Mouse (Mus musculus) megakaryocyte, embryonic 14.5 days (primary cell): ENCODE data around the gene Cyp2t4. TPM values are rescaled to one million over a fixed set of nuclear protein-coding genes. Genes with fewer than 3 reads are reported as not detected.

Source experiments
- H3K27me3 ChIP-seq: replicated peaks from 2 replicates; pipeline ENCODE3; 2012; ENCODE audit warnings: inconsistent platforms
- H3K36me3 ChIP-seq: replicated peaks from 2 replicates; pipeline ENCODE3; 2012; ENCODE audit warnings: low read length, inconsistent platforms, mixed read lengths
- H3K4me1 ChIP-seq: 2 replicates; pipeline ENCODE4 v1.6.1; 2012; ENCODE audit warnings: inconsistent platforms
- H3K4me3 ChIP-seq: replicated peaks from 2 replicates; pipeline ENCODE3; 2012; ENCODE audit warnings: moderate library complexity, mild to moderate bottlenecking, inconsistent platforms
- H3K9me3 ChIP-seq: 2 replicates; pipeline ENCODE4 v1.6.1; 2012; ENCODE audit warnings: inconsistent platforms
- FLI1 ChIP-seq: IDR thresholded peaks from 2 replicates; pipeline ENCODE4 v1.6.1; 2012; ENCODE audit warnings: low read length, inconsistent platforms, mixed read lengths
- GATA1 ChIP-seq: IDR thresholded peaks from 3 replicates; pipeline ENCODE4 v1.6.1; 2012; ENCODE audit warnings: mixed read lengths, low read length, inconsistent platforms, borderline replicate concordance
- polyA plus RNA-seq: library from polyadenylated mRNA; stranded (reverse); fragments of >175 nt; gene quantifications from 2 replicates; pipeline ENCODE4 v1.2.3, GENCODE M21; 2012; ENCODE audit warnings: low replicate concordance; ENCODE audit not compliant: insufficient read depth

The Cyp2t4 gene
- polyA plus RNA-seq: not detected in 2 replicates

DNA sequence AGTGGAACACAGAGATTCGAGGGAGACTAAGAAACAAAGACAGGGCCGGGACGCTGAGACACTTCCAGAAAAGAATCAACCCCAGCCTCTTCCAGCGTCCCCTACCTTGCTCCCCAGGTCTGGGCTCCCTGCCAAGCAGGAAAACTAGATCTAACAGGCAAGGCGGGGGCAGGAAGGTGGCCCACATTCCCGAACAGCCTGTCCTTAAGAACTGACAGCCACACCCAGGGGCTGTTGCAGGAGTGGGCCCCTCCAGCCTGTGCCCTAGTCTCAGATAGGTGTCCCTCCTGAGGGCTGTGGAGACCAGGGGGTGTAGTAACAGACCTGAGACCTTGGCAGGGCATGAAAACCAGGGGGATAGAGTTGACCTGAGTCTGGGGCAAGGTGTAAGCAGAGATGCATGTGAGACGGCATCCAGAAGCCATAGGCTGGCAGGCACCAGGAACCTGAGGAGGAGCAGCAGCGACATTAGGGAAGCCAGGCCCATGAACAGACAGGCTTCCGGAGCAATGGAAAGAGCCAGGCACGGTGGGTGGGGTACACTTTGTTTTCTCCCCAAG is at the start of gene Cyp2t4:
Gene Cyp2t4, plus strand, starts transcription at position 510 of the 560 bp plus-strand sequence.
- H3K9me3 ChIP-seq: no peaks in the 10 kb centered on the region
- H3K27me3 ChIP-seq: peaks cover 3% of the 10 kb centered on the region
- TF ChIP-seq GATA1: no peak
- TF ChIP-seq FLI1: no peak
- peaks cover 31% of the 10 kb centered on the region for H3K36me3 ChIP-seq
- peaks cover 10% of the 10 kb centered on the region for H3K4me1 ChIP-seq
- no peak within 1 kb of the TSS for H3K4me3 ChIP-seq

DNA sequence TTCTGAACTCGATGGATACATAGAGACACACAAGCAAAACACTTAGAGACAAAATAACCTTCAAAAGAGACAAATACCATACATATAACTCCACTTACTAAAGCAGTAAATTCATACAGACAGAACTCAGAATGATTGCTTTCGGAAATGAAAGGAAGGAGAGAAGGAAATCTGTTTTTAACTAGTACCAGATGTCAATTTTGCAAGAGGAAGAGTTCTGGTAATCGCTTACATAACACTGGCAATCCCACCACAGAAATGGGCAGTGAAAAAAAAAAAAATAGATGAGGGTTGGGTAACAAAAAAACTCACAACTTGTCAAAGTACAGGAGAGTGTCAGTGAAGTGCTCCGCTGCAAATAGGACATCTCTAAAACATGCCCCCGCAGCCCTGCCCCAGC is 48.6 kb upstream of the Cyp2t4 start:
- no peak for TF ChIP-seq GATA1
- no peak for TF ChIP-seq FLI1
- Histone ChIP-seq H3K4me1 (no peaks in the 10 kb centered on the region), H3K36me3 (no peaks in the 10 kb centered on the region), H3K4me3 (no peak overlapping the region), H3K9me3 (peaks cover 7% of the 10 kb centered on the region), H3K27me3 (no peaks in the 10 kb centered on the region)

DNA sequence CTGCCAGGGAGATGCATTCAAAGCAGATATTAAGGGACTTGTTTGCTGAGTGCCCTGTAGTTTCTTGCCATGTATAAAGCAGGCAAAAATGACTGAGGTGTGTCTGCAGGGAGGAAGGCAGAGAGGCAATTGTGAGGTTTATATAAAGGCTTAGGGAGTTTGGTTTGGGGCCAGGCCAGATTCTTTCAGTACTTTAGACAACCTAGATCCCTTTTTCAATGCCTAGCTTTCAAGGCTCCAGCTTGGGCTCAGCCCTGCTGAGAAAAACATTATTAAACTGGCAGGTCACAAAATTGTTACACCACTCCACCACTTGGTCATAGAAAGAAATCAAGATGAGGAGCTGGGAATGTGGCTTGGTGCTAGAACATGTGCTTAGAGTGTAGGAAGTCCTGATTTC is 43.2 kb upstream of the Cyp2t4 start:
- Histone ChIP-seq H3K4me3 (no peak overlapping the region), H3K9me3 (peaks cover 7% of the 10 kb centered on the region), H3K36me3 (no peaks in the 10 kb centered on the region), H3K27me3 (no peaks in the 10 kb centered on the region), H3K4me1 (no peaks in the 10 kb centered on the region)
- no peak for TF ChIP-seq GATA1
- no peak for TF ChIP-seq FLI1

DNA sequence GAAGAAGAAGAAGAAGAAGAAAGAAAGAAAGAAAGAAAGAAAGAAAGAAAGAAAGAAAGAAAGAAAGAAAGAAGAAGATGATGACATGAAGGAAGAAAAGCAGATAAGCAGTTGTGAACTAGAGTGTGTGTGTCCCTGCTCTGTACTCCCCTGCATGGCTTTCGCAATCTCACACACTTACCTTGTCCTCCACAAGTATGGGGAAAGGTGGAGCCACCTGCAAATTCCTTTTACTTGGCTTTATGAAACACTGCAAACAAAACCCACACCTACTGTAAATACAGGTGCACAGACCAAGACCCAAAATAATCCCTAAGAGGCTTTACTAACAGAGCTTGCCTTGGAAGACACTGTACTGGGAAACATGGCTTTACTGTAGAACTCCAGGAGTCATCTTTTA is 42.5 kb upstream of the Cyp2t4 start:
- Histone ChIP-seq H3K4me3 (no peak overlapping the region), H3K9me3 (peaks cover 7% of the 10 kb centered on the region), H3K4me1 (no peaks in the 10 kb centered on the region), H3K27me3 (no peaks in the 10 kb centered on the region), H3K36me3 (no peaks in the 10 kb centered on the region)
- TF ChIP-seq GATA1 (no peak), FLI1 (no peak)

DNA sequence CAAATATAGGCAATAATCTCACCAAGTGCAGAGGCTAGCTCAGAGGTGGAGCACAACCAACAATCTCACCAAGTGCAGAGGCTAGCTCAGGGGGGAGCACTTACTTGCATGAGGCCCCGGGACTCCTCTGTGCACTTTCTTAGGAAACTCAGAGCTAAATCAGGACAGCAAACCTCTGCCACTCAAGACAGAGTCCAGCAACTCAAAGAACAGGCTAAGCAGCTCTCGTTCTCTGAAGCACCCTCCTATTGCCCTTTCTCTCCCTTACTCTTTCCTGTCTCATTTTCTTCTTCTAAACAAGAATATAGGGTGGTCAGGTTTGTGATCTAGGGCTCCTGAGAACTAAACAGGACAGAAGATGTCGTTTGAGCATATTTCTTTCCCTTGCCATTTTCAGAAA is 41.5 kb upstream of the Cyp2t4 start:
- H3K4me3 ChIP-seq: no peak overlapping the region
- H3K9me3 ChIP-seq: peaks cover 7% of the 10 kb centered on the region
- no peaks in the 10 kb centered on the region for H3K4me1 ChIP-seq
- H3K27me3 ChIP-seq: no peaks in the 10 kb centered on the region
- no peaks in the 10 kb centered on the region for H3K36me3 ChIP-seq
- TF ChIP-seq FLI1 (no peak), GATA1 (no peak)

DNA sequence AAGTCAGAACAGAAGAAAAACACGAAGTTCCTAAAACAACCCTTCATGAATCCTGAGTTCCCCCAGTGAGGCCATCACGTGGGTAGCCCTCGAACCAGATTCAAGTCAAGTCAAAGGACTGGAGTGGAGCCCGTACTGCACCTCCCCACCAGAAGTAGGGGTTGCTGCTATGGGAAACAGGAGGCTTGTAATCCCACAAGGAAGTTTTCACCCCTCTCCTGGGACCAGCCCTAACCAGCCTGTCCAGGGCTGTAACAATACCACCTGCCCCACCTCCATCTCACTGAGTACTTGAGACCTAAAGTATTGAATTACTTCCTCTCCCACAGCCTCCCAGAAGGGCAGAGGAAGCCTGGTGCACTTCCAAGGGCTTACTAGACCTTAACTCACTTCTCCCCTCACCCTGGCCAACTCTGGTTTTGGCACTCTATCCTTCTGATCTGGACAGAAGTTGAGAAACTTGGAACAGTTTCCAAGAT is 35.4 kb upstream of the Cyp2t4 start:
- H3K4me3 ChIP-seq: no peak overlapping the region
- H3K4me1 ChIP-seq: no peaks in the 10 kb centered on the region
- H3K36me3 ChIP-seq: no peaks in the 10 kb centered on the region
- H3K9me3 ChIP-seq: no peaks in the 10 kb centered on the region
- TF ChIP-seq GATA1 (no peak), FLI1 (no peak)
- H3K27me3 ChIP-seq: peaks cover 2% of the 10 kb centered on the region

DNA sequence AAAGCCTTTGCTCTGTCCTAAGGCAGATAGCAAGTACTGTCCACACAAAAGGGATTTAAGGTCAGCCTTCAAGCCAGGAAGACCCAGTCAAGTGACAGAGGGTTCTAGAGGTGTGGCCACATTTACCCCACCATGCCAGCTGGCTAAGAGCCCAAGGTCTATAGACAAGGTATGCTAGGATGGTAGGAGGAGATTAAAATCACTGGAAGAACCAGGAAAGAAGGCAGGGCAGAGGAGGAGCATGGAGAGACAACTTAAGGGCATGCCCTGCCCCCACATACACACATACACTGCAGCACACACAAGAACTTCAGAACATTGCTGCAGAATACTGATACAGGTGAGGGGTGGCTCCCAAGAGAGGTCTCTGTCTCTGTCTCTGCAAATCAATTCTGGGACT is 33.8 kb upstream of the Cyp2t4 start, which contains the start of gene Cyp2f2:
Gene Cyp2f2, plus strand, starts transcription at position 234 of the 400 bp plus-strand sequence.
- no peak for TF ChIP-seq GATA1
- TF ChIP-seq FLI1: no peak

DNA sequence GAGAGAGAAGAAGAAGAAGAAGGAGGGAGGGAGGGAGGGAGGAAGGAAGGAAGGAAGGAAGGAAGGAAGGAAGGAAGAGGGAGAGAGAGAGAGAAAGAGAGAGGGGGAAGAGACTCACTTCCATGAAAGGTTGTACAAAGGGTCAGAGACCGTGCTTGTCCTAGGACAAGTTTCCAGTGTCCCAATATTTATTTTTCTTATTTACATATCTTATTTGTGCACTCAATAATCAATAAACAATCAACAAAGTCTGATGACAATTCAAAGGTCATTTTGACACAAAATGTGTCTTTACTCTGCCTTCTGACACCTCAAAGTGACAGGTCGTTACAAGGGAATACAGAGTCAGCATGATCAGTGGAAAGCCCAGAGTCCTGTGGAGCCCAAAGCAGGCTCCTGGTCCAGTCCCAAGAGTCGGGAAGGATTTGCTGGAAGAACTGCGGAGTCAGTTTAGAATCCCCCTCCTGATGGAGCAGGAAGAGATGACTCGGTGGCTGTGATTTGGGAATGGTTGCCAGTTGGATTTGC is 29.1 kb upstream of the Cyp2t4 start:
- Histone ChIP-seq H3K4me1 (no peaks in the 10 kb centered on the region), H3K9me3 (no peaks in the 10 kb centered on the region), H3K36me3 (no peaks in the 10 kb centered on the region), H3K27me3 (peaks cover 4% of the 10 kb centered on the region), H3K4me3 (no peak overlapping the region)
- TF ChIP-seq FLI1 (no peak), GATA1 (no peak)

More for the DNA sequence above, 33.8 kb upstream of the Cyp2t4 start, which contains the start of gene Cyp2f2:
- peaks cover 2% of the 10 kb centered on the region for H3K27me3 ChIP-seq
- no peak within 1 kb of the TSS for H3K4me3 ChIP-seq
- no peaks in the 10 kb centered on the region for H3K9me3 ChIP-seq
- no peaks in the 10 kb centered on the region for H3K36me3 ChIP-seq
- H3K4me1 ChIP-seq: no peaks in the 10 kb centered on the region

DNA sequence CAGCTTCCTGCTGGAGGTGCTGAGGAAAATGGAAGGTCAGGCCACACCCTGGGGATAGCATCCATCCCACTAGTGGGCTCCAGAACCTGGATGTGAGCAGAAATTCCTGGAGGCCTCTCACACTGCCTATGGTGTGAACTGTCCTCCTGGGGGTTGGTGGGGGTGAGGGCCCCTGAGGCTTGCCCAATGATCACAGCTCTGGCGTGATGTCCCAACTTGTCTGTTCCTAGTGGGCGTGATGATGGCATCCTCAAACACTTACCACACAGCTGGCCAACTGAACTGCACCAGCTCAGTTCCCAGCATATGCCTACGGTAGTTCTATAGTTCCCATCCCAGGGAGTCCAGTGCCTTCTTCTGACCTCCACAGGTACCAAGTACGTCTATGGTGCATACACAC is 28.5 kb upstream of the Cyp2t4 start:
- no peaks in the 10 kb centered on the region for H3K4me1 ChIP-seq
- H3K27me3 ChIP-seq: peaks cover 4% of the 10 kb centered on the region
- H3K9me3 ChIP-seq: no peaks in the 10 kb centered on the region
- H3K36me3 ChIP-seq: no peaks in the 10 kb centered on the region
- H3K4me3 ChIP-seq: no peak overlapping the region
- TF ChIP-seq FLI1: no peak
- TF ChIP-seq GATA1: no peak

DNA sequence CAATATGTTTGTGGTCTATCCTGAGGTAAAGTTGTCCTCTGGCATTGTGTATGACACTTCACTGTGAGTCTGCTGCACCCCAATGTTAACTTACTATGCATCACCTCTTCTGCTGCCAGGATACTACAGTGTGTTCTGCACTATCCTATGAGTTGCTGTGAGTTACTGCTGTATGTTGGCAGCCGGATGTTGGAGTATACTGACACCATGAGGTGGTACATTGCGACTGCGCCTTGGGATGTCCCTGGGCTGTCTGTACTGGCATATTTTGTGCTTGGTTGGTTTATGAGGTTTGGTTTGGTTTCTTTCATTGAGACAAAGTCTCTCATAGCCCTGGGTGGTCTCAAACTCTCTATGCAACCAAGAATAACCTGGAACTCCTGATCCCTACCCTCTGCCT is 25.4 kb upstream of the Cyp2t4 start:
- Histone ChIP-seq H3K36me3 (no peaks in the 10 kb centered on the region), H3K4me3 (no peak overlapping the region), H3K4me1 (peaks cover 5% of the 10 kb centered on the region; the same call in 1 of the 2 replicates), H3K27me3 (peaks cover 4% of the 10 kb centered on the region), H3K9me3 (no peaks in the 10 kb centered on the region; the same call in 1 of the 2 replicates)
- TF ChIP-seq FLI1: no peak
- no peak for TF ChIP-seq GATA1

DNA sequence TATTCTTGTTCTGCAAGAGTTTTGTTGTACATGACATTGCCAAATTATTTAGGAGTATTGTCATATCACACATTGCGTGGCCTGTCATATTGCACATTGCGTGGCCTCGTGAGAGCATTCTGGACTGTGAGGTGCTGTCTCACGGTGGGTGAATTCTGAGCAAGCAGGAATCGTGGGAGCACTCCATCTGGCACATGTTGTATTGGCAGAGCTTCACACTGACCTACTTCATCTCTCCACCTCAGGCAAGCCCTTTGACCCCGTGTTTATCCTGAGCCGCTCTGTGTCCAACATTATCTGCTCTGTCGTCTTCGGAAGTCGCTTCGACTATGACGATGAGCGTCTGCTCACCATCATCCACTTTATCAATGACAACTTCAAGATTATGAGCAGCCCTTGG is 24.6 kb upstream of the Cyp2t4 start:
- TF ChIP-seq FLI1: no peak
- TF ChIP-seq GATA1: no peak
- Histone ChIP-seq H3K27me3 (peaks cover 6% of the 10 kb centered on the region), H3K9me3 (no peaks in the 10 kb centered on the region; the same call in 1 of the 2 replicates), H3K4me1 (peaks cover 5% of the 10 kb centered on the region; the same call in 1 of the 2 replicates), H3K36me3 (no peaks in the 10 kb centered on the region), H3K4me3 (no peak overlapping the region)
